Mouse (Mus musculus): ENCODE data around the gene Apom. TPM values are rescaled to one million over a fixed set of nuclear protein-coding genes. Genes with fewer than 3 reads are reported as not detected.

Gene Apom
- total and polyA plus RNA-seq, 3 experiments = 0.15 to 0.79 TPM; not detected in 1

- no peak overlapping the region for H3K4me3 ChIP-seq (ENCODE audit: control insufficient read depth in 1 of 2, insufficient read depth in 1 of 2, low read depth in 2 of 2, low read length in 2 of 2)
- no peaks in the 10 kb centered on the region for H3K9me3 ChIP-seq (replicated peaks; ENCODE audit: insufficient read depth, low read length)
- H3K9ac ChIP-seq (ENCODE audit: control insufficient read depth, low read depth, low read length, poor library complexity, severe bottlenecking) = no peak overlapping the region
- peaks cover 0 to 7% of the 10 kb centered on the region in 2 experiments; a peak in 1 of 4 replicates for H3K4me1 ChIP-seq (ENCODE audit: control insufficient read depth in 1 of 2, insufficient read depth in 2 of 2, low read length in 2 of 2)
- DNase-seq (ENCODE audit: low read depth, low spot score) = no peak
- no peaks in the 10 kb centered on the region for H3K27me3 ChIP-seq (ENCODE audit: control insufficient read depth in 1 of 2, insufficient read depth in 2 of 2, low read length in 2 of 2)
- peaks cover 15 to 43% of the 10 kb centered on the region in 2 experiments for H3K36me3 ChIP-seq (ENCODE audit: control insufficient read depth in 1 of 2, insufficient read depth in 2 of 2, low read length in 2 of 2)
- no peak for TF ChIP-seq TBP (IDR thresholded peaks at IDR 0.05; ENCODE audit: low read depth, low read length)
- TF ChIP-seq POLR2A (IDR thresholded peaks at IDR 0.05; ENCODE audit: control insufficient read depth in 1 of 2, insufficient read depth in 1 of 2, low read depth in 1 of 2, low read length in 2 of 2, poor library complexity in 1 of 2) = no peak; a peak in 1 of 4 replicates
- TF ChIP-seq MYB (IDR thresholded peaks at IDR 0.05; ENCODE audit: low read depth, low read length) = no peak
- no peak for TF ChIP-seq SMC3 (IDR thresholded peaks at IDR 0.05; ENCODE audit: low read depth, low read length)
- no peak for TF ChIP-seq CTCF (IDR thresholded peaks at IDR 0.05 in 2 of 3, conservative IDR thresholded peaks at IDR 0.05 in 1 of 3; ENCODE audit: control insufficient read depth in 1 of 3, insufficient read depth in 1 of 3, low read depth in 2 of 3, low read length in 3 of 3, poor library complexity in 1 of 3, severe bottlenecking in 1 of 3)
- no peak for TF ChIP-seq MAX (IDR thresholded peaks at IDR 0.05; ENCODE audit: low read length)
- TF ChIP-seq GATA1 (IDR thresholded peaks at IDR 0.05; ENCODE audit: low read depth, low read length) = no peak
- TF ChIP-seq NRF1 (IDR thresholded peaks at IDR 0.05; ENCODE audit: insufficient read depth, low read depth, low read length, poor library complexity, severe bottlenecking) = no peak
- H3K79me2 ChIP-seq (ENCODE audit: control insufficient read depth, insufficient read depth, low read length, poor library complexity) = peaks cover 67% of the 10 kb centered on the region
- no peak overlapping the region for H3K27ac ChIP-seq (ENCODE audit: control insufficient read depth, low read depth, low read length)
Measured at GRCm38 (mm10) chr17:35158850-35159593, 27.2 kb upstream of the Apom start.

GRCm38 (mm10) chr17:35157661-35158175, 25.9 kb upstream of the Apom start:
- Histone ChIP-seq H3K9ac (ENCODE audit: control insufficient read depth, low read depth, low read length, poor library complexity, severe bottlenecking) (no peak overlapping the region), H3K79me2 (ENCODE audit: control insufficient read depth, insufficient read depth, low read length, poor library complexity) (peaks cover 54% of the 10 kb centered on the region), H3K4me3 (ENCODE audit: control insufficient read depth in 1 of 2, insufficient read depth in 1 of 2, low read depth in 2 of 2, low read length in 2 of 2) (no peak overlapping the region), H3K27ac (ENCODE audit: control insufficient read depth, low read depth, low read length) (no peak overlapping the region), H3K36me3 (ENCODE audit: control insufficient read depth in 1 of 2, insufficient read depth in 2 of 2, low read length in 2 of 2) (peaks cover 9 to 44% of the 10 kb centered on the region in 2 experiments), H3K27me3 (ENCODE audit: control insufficient read depth in 1 of 2, insufficient read depth in 2 of 2, low read length in 2 of 2) (no peaks in the 10 kb centered on the region), H3K9me3 (replicated peaks; ENCODE audit: insufficient read depth, low read length) (no peaks in the 10 kb centered on the region), H3K4me1 (ENCODE audit: control insufficient read depth in 1 of 2, insufficient read depth in 2 of 2, low read length in 2 of 2) (peaks cover 0 to 4% of the 10 kb centered on the region in 2 experiments; a peak in 1 of 4 replicates)
- DNase-seq (ENCODE audit: low read depth, low spot score) = no peak
- TF ChIP-seq CTCF (IDR thresholded peaks at IDR 0.05 in 2 of 3, conservative IDR thresholded peaks at IDR 0.05 in 1 of 3; ENCODE audit: control insufficient read depth in 1 of 3, insufficient read depth in 1 of 3, low read depth in 2 of 3, low read length in 3 of 3, poor library complexity in 1 of 3, severe bottlenecking in 1 of 3) (no peak), TBP (IDR thresholded peaks at IDR 0.05; ENCODE audit: low read depth, low read length) (no peak), MYB (IDR thresholded peaks at IDR 0.05; ENCODE audit: low read depth, low read length) (no peak), MAZ (IDR thresholded peaks at IDR 0.05; ENCODE audit: low read depth, low read length) (no peak), MXI1 (IDR thresholded peaks at IDR 0.05; ENCODE audit: low read depth, low read length) (no peak), CHD1 (IDR thresholded peaks at IDR 0.05; ENCODE audit: low read depth, low read length) (no peak), TAL1 (IDR thresholded peaks at IDR 0.05; ENCODE audit: low read length) (no peak), MAX (IDR thresholded peaks at IDR 0.05; ENCODE audit: low read length) (no peak), EP300 (IDR thresholded peaks at IDR 0.05; ENCODE audit: low read depth in 1 of 2, low read length in 2 of 2) (no peak)
